Mouse (Mus musculus) liver, embryonic 14 days (tissue): Measurements from ENCODE around the gene Pheta1. TPM values are rescaled to one million over a fixed set of nuclear protein-coding genes. Genes with fewer than 3 reads are reported as not detected.

Source experiments
- polyA plus RNA-seq: library from polyadenylated mRNA; depleted of rRNA; stranded (reverse); fragments of >200 nt; gene quantifications from 2 replicates; pipeline ENCODE4 v1.2.3, GENCODE M21; 2012; rRNA removed

Gene Pheta1
- 2.3 and 2.4 TPM in 2 replicates for polyA plus RNA-seq

GRCm38 (mm10) chr5:121848743-121849142, at the start of gene Pheta1:
Gene Pheta1 (plus strand): TSS chr5:121848984.

GRCm38 (mm10) chr5:121837441-121838340, 11.1 kb upstream of the Pheta1 start, which contains the start of gene Sh2b3:
Gene Sh2b3 (minus strand): TSS chr5:121837646.

Other genes with a start within 250 kb of the Pheta1 start
- gene Acad12, start 230.0 kb upstream of the Pheta1 start, polyA plus RNA-seq: 0.75 and 1.2 TPM in 2 replicates
- gene Acad10, start 188.5 kb upstream of the Pheta1 start, polyA plus RNA-seq: 1.4 and 1.7 TPM in 2 replicates
- gene Brap, start 188.4 kb upstream of the Pheta1 start, polyA plus RNA-seq: 12.3 and 13.2 TPM in 2 replicates
- 20.8 and 24.5 TPM in 2 replicates for gene Atxn2, start 137.6 kb upstream of the Pheta1 start, polyA plus RNA-seq
- gene Sh2b3, start 11.3 kb upstream of the Pheta1 start, polyA plus RNA-seq: 6.5 and 7.5 TPM in 2 replicates
- 1.5 and 1.8 TPM in 2 replicates for gene Cux2, start 201.1 kb downstream of the Pheta1 start, polyA plus RNA-seq